Mouse (Mus musculus) heart, postnatal 36 days (tissue): ENCODE measurements around the gene Atad3a. TPM values are rescaled to one million over a fixed set of nuclear protein-coding genes. Genes with fewer than 3 reads are reported as not detected.

Experiments used
- DNase-seq, 2 experiments: peaks; one replicate each; pipeline ENCODE4 v3.0.0; 2021 to 2022
- intact Hi-C: fragments of 180-260 bp; cut with DNase I; formaldehyde crosslinking; loops from one replicate; pipeline ENCODE4 v1.15.1; 2025
- total RNA-seq, 2 experiments: library from RNA; stranded (reverse); gene quantifications; 2 replicates each; pipeline ENCODE4 v1.2.3; 2021

The Atad3a gene
- total RNA-seq, 2 experiments from 2014 or later, result 45.1 to 45.9 TPM

DNA sequence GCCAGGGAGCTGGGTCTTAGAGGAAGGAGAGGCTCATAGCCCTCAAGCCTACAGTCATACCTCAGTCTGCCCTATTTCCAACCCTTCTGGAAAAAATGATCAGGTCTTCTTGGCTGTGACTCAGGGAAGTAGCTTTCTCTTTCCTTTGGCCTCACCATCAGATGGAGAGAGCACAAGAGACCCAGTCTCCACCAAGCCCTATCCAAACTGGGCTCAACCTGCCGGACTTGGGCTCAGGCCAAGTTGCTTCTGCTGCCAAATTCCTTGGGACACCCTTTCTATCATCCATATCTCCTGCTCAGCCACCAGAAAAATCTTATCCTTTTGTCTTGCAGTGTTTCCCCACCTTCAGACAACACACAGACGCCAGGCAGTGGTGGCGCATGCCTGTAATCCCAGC lies 15.0 kb upstream of the Atad3a start:
- intact Hi-C loops, result no loop called here
- DNase-seq, result peak; percentile 52 to 63

DNA sequence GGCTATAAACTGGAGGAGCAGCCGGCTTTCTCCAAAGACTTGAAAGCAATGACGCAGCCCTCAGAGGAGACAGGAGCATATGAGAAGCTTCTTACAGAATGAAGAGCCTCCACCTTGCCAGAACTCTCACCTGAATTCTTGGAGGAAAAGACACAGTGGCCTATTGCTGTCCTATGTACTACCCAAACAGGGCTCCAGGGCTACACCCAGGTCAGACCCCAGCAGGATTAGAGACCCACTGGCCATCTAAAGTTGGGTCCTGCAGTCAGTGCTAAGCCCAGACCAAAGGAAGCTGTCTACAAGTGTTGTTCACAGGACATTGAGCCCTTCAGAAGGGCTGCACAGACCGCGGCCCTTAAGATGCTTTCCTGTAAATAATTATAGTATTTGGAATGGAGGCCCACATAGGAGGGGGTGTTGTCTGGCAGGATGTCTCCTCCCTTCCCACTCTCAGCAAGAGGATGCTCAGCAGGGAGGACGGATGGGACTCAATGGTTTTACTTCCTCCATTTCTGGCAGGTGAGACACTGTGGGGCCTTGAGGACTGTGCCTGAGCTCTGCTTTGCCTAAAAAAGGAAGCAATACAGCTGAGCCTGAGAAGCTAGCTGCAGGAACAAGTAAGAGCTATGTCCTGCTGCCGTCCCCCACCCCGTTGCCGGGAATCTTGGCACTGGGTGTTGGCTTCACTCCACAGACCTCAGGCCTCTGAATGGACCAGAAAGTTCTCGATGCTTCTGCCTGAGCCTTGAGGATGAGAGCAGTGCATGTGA lies 14.3 kb upstream of the Atad3a start:
- intact Hi-C loops, result no loop called here

DNA sequence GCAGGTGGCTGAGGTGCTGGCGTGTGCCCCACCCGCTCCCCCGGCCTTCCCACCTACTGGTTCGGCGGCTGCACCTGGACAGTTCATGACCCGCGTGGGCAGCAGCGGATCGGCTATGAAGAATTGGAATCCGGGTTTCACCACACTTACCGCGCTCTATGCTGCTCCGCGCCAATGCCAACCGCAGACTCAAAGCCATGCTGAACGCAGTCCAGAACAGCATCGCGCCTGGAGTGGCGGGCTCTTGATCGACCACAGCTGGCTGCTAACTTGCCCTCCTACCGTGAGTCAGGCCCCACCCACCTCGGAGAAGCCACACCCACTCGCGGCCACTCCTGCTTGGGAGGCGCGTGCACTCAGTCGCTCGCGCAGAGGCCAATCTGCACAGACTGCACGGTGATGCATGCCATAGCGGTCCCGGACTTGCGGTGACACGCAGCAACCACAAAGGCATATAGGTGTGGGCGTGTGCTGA lies 13.4 kb upstream of the Atad3a start, which contains the start of gene Vwa1:
Gene Vwa1, minus strand, starts transcription at position 419 of the 475 bp plus-strand sequence.
- intact Hi-C loops, result no loop called here
- DNase-seq, result peak; percentile 89 to 91

More for the DNA sequence above, 14.3 kb upstream of the Atad3a start:
- DNase-seq, result peak; percentile 82 to 83

DNA sequence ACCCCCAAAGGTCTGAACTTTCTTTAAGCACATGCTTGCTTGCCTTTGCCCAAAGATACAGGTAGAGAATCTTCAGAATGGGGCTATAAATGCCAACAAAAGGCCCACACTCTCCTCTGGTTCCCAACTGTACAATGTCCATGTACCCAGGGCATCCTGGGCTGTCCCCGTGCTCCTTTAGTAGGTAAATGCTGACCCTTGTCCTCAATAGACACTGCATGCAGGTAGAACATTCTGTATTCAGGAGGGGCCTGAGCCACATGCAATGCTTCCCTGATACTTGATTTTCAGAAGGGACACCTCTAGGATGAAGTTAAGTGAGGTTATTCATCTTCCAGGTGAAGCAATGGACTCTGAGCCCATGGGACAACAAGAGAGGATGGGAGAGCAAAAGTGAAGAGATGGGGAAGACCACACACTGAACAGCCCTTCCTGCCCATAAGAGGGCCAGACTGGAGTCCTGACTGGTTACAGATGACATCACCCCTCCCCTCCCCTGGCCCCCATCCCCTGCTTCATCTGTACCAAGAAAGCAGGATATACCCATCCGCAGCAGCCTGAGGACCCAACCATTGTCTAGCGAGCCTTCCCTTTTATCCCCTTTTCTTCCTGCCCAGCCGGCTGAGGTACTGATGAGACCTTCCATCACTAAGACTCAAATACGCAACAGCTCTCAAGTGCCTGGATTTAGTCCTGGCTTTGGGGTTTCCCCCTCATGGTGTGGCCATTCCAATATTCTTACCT lies 12.6 kb upstream of the Atad3a start:
- intact Hi-C loops, result no loop called here
- no peak for DNase-seq

DNA sequence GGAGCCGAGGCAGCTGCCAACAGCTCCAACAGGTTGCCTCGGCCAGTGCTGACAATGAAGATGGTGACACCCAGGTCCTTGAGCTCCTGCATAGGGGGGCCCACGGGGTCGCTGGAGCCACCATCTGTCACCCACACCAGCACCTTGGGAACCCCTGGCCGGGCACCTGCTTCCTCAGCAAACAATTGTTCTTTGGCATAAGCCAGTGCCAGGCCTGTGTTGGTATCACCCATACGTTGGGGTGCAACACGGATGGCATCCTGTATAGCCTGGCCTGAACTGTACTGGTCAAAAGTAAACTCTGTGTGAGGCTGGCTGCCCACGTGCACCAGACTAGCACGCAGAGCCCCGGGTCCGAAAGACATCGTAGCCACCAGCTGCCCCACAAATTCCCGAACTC lies 11.9 kb upstream of the Atad3a start:
- intact Hi-C loops, result no loop called here
- DNase-seq, result no peak

DNA sequence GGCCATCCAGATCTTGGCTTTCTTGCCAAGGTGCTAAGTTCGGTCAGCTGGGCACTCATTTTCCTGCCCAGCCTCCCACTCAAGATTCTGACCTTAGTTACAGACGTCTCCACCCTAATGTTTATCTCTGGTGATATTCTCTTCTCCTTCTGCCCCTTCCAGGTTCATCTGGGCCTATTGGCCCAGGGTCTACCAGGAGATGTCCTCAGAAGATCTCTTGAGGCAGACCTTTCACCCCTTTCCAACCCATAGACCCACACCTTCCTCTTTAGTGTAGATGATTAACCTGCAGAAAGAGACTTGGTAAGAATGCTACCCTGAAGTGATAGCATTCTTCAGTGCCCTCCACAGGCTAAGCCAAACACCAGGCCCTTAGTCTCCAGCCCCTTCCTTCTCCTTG lies 10.8 kb upstream of the Atad3a start:
- DNase-seq, result no peak
- intact Hi-C loops, result loop anchor here (2.0 kb wide), 1 partner anchor 51 kb away; no protein-coding TSS in a partner anchor

DNA sequence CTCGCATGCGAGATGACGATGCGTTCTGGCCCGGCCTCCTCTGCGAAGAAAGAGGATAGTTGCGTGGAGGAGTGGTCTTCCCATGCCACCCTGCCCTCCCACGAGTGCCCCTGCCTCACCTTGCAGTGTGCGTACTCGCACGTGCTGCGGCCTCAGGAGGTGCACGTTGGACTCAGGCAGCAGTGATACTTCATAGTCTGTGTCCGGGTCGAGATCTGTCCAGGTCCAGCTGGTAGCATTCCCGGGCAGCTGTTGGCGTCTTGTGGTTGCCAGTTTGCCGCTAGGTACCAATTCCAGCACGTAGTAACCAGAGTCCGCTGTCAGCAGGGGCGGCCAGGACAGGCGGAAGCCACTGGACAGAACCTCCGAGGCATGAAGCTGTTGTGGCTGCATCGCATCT lies 9.7 kb upstream of the Atad3a start:
- no peak for DNase-seq
- intact Hi-C loops, result loop anchor here (2.0 kb wide), 1 partner anchor 50 kb away; no protein-coding TSS in a partner anchor

DNA sequence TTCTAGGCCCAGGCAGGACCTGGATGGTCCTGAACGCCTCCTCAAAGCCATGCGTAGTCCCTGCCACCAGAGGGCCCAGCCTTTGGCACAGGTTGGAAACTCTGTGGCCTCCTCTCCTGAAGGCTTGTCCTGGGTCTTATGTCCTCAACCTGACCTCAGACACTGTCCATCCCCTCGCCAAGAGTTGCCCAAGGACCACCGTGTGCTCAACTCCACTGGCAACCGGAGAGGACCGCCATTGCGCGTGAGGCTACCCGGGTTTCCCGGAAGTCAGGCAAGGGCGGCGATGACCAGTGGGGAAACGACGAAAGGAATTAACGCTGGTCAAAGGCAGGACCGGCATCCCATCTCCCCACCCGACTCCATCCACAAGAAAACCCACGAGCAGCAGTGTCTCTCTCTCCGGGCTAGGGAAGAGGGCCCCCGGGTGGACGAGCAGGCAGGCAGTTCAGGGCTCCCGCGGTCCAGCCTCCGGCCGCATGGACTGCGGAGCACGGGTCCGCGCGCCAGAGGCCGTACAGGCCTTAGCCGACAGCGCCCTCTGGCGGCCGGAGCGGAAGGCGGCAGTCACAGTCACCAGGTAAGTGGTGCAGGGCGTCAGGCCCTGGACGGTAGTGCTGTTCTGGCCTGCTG lies 9.1 kb upstream of the Atad3a start:
- peak; percentile 93 to 96 for DNase-seq
- intact Hi-C loops, result loop anchor here (1.0 to 2.0 kb wide), 2 partner anchors 14 to 49 kb away; no protein-coding TSS in a partner anchor

DNA sequence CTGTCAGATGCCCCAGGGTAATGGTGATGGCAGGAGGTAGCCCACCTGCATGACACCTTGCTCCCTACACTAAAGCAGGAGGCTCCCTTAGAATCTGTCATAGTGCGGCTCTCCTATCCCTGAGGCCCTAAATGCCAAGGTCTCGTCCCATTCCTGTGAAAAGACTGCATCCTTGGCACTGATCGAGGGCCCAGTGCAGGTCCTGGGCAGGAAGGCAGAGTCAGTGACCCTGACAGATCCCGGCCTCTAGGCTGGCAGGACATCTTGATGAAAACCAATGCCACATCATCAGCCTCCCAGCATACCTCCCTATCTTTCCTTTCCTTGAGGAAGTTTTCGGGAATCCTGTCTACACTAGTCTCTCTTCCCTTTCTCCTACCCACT lies 8.6 kb upstream of the Atad3a start:
- intact Hi-C loops, result loop anchor here (1.0 kb wide), 1 partner anchor 15 kb away; no protein-coding TSS in a partner anchor

DNA sequence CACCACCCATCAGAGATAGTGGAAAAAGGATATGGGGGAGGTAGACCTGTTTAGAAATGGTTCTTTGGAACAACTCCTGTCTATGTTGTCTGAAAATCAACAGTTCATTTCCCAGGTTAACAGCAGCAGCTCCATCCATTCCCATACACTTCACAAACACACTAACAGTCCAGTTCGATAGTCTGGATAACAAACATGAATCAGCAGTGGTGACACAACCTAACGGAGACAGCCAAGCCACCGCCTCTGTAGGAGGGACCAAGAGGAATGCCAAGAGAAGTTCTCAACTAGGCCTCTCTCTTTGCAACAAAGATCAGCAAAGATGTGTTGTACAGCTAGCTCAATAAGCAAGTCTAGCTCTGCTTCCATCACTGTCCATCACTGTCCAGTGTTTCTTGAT lies 1.5 kb upstream of the Atad3a start:
- intact Hi-C loops, result loop anchor here (5.0 kb wide), 1 partner anchor 140 kb away; the partner anchor contains the start of gene Cdk11b

More for the DNA sequence above, 8.6 kb upstream of the Atad3a start:
- no peak for DNase-seq

DNA sequence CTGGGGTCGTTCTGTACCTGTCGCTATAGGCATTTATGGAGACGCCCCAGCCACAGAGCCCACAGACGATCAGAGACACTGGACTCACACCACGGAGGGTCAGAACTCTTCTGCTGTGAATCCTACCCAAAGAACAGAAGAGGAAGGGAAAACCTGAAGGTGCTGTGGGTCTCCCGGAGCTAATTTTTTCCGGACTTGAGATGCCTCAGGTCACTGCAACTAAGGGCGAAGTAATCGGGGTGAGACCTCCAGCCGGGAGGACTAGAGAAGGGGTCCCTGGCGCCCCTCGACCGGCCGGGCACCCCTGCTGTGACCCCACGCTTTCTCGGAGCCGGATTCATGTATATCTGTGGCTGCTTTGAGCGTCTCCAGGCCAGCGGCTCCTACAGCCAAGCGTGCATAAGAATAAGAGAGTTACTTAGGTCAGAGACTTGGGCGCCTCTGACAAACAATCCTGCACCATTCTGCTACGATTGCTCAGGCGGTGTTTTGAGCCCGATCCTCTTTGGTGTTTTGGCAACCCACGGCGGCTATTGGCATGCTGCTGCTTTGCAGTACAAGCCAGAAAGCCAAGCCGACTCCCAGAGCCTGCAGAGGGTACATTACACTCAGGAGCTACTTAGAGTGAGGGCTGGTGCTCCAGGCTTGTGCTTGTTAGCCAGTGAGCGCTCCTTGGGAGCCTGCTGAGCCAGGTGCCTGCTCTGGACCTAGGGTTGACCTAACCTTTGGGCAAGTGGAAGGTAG lies 635 bp upstream of the Atad3a start:
- no peak for DNase-seq
- intact Hi-C loops, result loop anchor here (5.0 kb wide), 1 partner anchor 139 kb away; the partner anchor contains the start of gene Cdk11b

More for the DNA sequence above, 1.5 kb upstream of the Atad3a start:
- no peak for DNase-seq

DNA sequence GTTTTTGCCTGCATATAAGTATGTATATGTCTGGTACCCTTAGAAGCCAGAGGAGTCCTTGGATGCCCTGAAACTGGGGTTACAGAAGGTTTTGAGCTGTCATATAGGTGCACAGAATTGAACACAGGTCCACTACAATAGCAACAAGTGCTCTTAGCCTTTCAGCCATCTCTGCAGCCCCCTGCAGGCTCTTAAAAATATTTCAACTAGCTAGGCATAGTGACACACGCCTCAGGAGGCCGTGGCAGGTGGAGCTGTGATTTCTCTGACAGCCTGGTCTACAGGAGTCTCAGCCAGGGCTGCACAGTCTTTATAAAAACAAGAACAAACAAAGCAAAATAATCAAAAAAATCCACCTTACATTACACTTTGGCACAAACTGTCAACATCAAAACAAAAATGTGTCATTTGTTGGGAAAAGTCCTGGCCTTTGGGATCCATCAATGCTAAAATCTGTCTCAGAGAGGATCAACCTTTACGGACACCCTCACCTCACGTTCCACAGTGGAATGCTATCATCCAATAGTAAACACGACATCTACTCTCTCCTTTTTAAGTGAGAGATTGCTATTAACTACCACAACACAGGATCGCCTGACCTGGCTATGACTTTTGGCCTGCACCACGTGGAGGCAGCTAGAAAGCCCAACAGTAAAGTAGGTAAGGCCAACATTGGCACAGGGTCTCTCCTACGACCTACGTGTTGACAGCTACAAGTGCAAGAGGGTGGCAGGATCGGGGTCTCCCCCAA lies 856 bp downstream of the Atad3a start:
- intact Hi-C loops, result loop anchor here (5.0 kb wide), 2 partner anchors 38 to 138 kb away; partner anchors contain the start of gene Cdk11b
- no peak for DNase-seq

DNA sequence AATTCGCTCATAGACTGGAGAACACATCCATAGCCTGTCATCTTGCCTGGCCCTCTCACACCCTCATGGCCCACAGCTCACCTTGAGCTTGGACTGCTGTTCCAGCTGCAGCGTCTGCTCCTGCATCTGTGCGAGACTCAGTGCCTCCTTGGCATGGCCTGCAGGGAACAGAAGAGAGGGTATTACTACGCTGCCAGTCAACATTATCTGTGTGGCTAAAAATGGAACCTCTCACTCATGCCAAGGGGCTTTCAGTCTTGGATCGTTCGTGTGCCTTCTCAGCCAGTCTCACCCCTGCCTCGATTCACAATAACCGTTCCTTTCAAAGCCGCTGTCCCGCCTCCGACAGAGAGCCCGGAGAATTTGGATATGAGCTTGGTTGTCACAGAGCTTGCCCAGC lies 3.9 kb downstream of the Atad3a start:
- no peak for DNase-seq

DNA sequence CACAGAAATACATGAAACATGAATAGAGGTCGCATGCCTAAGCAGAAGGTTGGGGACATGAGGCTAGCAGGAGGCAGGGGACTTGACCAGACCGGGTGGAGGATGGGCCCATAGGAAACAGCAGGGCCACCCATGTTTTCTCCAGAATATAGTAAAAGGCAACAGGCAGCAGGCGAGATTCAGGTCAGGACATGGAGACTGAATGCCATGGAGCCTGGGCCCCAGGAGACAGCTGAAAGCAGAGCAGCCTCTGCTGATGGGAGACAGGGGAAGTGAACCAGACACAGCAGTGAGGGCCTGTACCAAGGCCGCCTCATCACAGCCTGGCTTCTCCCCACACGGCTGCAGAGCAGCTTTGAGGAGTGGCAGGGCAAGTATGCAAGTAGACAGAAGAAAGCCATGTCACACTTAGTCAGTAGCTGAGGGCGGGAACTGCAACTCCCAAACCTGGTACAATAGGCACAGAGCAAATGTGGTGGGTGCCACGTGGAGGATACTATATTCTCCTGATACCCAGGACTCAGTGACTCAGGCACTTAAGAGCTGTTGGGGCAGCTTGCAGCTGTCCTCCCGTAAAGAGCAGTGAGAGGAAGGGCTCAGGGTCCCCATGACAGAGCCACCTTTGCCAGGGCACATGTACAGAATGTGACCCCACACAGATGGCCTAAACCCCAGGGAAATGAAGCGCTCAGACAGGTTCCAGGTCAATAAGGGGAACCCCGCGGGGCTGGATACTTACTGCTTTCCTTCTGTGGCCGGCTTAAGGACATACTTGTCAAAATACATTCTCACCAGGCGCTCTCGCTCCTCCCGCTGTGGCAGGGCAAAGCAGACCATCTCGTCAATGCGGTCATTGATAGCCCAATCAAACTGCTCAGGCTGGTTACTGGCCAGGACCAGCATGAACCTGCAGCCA lies 14.1 kb downstream of the Atad3a start:
- intact Hi-C loops, result no loop called here
- no peak for DNase-seq

More for the DNA sequence above, 3.9 kb downstream of the Atad3a start:
- intact Hi-C loops, result loop anchor here (5.0 kb wide), 1 partner anchor 35 kb away; no protein-coding TSS in a partner anchor

DNA sequence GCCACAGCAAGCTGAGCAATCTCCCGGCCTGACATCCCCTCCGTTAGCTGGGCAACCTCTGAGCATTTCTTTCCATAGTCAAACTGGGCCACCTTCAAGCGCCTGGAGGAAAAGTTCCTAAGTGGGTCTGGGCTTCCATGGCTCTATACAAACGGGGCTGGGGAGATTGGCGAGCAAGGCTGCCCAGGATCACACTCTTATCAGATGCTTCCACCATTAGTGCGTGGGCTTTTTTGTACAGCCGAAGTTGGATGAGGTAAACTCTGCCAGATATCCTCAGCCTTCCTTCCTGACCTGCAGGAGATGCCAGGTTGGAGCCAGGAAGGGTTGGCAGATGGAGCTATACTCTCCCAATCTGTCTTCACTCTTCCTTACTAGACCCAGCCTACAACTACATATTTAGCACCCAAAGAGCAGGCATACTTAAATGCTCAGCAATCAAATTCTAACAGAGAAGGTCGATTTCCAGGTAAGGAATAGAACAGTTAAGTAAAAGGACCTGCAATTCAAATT lies 14.8 kb downstream of the Atad3a start:
- intact Hi-C loops, result no loop called here
- DNase-seq, result no peak

DNA sequence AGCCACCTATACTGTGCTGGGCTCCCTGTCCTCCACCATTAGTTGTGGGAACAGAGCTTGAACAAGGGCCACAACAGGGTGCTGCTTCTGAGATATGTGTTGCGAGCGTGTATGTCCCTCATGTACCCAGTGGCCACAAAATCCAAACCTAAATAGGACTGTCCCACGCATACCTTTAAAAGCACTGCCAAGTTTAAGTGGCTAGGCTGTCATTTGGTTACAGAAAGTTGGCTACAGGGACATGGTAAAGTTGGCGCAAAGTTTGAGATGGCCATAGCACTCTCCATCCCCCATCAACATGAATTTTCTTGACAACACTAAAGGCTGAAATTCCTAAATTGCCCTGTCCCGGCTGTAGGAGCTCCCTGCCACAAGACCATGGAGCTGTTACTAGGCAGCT lies 15.8 kb downstream of the Atad3a start:
- no peak for DNase-seq
- intact Hi-C loops, result no loop called here

DNA sequence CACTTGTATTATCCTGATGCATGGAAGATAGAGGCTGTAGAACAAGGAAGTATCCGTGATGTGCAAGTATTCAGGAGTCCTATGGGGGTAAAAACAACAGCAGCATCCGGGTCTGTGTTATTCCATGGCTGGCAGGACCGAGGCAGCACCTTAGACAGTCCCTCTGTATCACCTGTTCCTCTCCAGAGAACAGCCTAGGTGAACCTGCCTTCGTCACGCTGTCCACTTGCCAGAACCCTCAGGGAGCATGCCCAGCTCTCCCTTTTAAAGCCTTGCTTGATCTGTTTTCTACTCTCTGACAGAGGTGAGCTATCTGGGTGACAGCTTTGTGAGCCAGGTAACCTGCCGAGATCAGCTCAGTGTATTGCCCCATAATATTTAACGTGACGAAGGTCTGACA lies 16.4 kb downstream of the Atad3a start:
- no peak for DNase-seq
- intact Hi-C loops, result no loop called here

DNA sequence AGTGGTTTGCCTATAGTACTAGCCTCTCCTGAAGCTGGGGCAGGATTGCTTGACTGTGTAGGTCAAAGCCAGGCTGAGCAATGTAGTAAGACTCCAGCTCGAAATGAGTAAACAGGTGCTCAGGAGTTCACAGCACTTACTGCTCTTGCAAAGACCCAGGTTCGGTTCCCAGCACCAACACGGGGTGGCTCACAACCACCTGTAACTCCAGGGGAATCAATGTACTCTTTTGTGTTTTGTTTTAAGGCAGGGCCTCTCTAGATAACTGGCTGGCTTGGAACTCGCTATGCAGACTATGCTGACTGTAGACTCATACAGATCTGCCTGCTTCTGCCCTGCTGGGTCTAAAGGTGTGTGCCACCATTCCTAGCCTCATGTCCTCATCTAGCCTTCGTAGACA lies 18.2 kb downstream of the Atad3a start:
- no peak for DNase-seq
- intact Hi-C loops, result no loop called here
